Mouse (Mus musculus) erythroblast, embryonic 14.5 days (primary cell): Measurements from ENCODE around the gene Gm27021. TPM values are rescaled to one million over a fixed set of nuclear protein-coding genes. Genes with fewer than 3 reads are reported as not detected.

ENCODE experiments used
- H3K27me3 ChIP-seq: 2 replicates; pipeline ENCODE4 v1.6.1; 2012; ENCODE audit warnings: inconsistent platforms; ENCODE audit not compliant: control insufficient read depth
- H3K36me3 ChIP-seq: 2 replicates; pipeline ENCODE4 v1.6.1; 2012; ENCODE audit warnings: mild to moderate bottlenecking, inconsistent platforms; ENCODE audit not compliant: control insufficient read depth
- H3K4me1 ChIP-seq: 2 replicates; pipeline ENCODE4 v1.6.1; 2012; ENCODE audit warnings: inconsistent platforms; ENCODE audit not compliant: control insufficient read depth
- H3K4me3 ChIP-seq: replicated peaks from 2 replicates; pipeline ENCODE3; 2012; ENCODE audit warnings: moderate library complexity, mild to moderate bottlenecking, inconsistent platforms
- H3K9me3 ChIP-seq: 2 replicates; pipeline ENCODE4 v1.6.1; 2012; ENCODE audit warnings: low read length, inconsistent platforms, mixed read lengths; ENCODE audit not compliant: control insufficient read depth
- GATA1 ChIP-seq: IDR thresholded peaks from 2 replicates; pipeline ENCODE4 v1.6.1; 2012; ENCODE audit warnings: low read length, inconsistent platforms, mixed read lengths
- TAL1 ChIP-seq: IDR thresholded peaks from 3 replicates; pipeline ENCODE4 v1.6.1; 2012; ENCODE audit warnings: low read length, inconsistent platforms, mixed read lengths
- polyA plus RNA-seq: library from polyadenylated mRNA; stranded (reverse); fragments of >175 nt; gene quantifications from 2 replicates; pipeline ENCODE4 v1.2.3, GENCODE M21; 2012

Gene Gm27021
- polyA plus RNA-seq, 1 experiment, result 0.74 TPM

DNA sequence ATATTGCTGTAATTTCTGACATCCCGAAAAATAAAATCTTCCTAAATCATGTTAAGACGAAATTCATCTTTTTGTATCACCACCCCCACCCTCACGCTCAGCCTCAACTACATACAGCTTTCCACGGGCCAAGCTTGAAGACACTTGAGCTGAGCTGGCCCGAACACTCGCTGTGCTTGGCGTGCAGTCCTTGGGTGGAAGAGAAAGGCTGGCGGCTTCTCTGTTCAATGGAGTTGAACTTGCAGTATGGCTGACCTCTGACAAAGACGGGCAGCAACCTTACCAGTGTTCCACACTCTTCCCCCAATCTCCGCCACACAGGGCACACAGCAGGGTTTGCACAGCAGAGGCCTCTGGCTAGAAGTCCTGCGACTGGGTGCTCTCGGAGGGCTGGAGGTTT lies 86.5 kb downstream of the Gm27021 start:
- no peaks in the 10 kb centered on the region; the same call in 1 of the 2 replicates for H3K27me3 ChIP-seq
- TF ChIP-seq TAL1 (no peak), GATA1 (no peak)
- H3K4me3 ChIP-seq, result no peak overlapping the region
- H3K4me1 ChIP-seq, result peaks cover 18% of the 10 kb centered on the region
- H3K36me3 ChIP-seq, result peaks cover 94% of the 10 kb centered on the region
- H3K9me3 ChIP-seq, result peaks cover 17% of the 10 kb centered on the region

DNA sequence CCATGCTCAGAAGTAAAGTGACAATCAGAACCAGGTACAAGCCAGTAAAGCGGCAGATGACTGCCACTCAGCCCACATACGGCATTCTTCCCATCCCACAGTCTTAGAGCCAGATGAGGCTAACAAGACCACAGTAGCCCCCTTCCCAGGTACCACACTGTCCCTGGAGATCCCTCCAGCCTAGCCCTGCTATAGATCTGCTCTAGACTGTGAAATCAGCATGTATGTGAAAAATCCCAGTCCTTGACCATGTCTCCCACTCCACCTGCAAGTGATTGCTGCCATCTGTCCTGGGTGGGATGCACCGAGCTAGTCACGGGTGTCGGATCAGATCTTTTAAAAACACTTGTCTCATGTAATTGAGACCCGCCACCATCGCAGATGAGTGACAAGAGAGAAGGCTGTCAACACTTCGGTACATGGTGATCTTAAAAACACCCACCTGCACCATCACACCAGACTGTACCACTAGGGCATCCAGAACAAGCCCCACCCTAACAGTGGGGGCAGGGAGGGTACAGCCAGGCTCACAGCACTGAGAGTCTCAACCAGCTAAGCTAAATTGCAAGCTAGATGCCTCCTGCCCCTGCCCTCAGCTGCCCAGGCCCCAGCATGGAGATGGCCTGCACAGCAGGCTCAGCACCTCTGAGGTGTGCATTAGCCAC lies 87.4 kb downstream of the Gm27021 start:
- H3K4me3 ChIP-seq, result no peak overlapping the region
- H3K9me3 ChIP-seq, result peaks cover 17% of the 10 kb centered on the region
- peaks cover 16% of the 10 kb centered on the region for H3K4me1 ChIP-seq
- TF ChIP-seq GATA1, result no peak
- no peak for TF ChIP-seq TAL1
- no peaks in the 10 kb centered on the region; the same call in 1 of the 2 replicates for H3K27me3 ChIP-seq
- H3K36me3 ChIP-seq, result peaks cover 95% of the 10 kb centered on the region

DNA sequence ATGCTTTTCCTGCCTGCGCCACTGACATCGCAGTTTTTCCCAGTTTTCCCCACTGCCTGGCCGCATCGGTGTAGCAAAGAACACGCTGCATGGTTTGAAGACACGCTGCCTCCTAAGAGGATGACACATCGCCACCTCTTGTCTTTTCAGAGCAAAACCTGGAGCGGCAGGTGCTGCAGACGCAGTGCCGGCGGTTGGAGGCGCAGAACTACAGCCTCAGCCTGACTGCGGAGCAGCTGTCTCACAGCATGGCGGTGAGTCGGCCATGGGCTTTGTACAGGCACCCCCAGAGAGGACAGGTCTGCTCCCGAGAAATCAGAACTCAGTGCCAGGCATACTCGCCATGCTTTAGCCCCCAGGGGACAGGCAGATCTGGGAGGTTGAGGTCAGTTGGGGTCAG lies 90.1 kb downstream of the Gm27021 start:
- no peaks in the 10 kb centered on the region; the same call in 1 of the 2 replicates for H3K27me3 ChIP-seq
- H3K4me3 ChIP-seq, result no peak overlapping the region
- H3K4me1 ChIP-seq, result peaks cover 6% of the 10 kb centered on the region
- H3K36me3 ChIP-seq, result peaks cover 100% of the 10 kb centered on the region
- no peak for TF ChIP-seq TAL1
- TF ChIP-seq GATA1, result no peak
- peaks cover 17% of the 10 kb centered on the region for H3K9me3 ChIP-seq

GRCm38 (mm10) chr8:120575801-120576200 lies 92.1 kb downstream of the Gm27021 start:
- no peak overlapping the region for H3K4me3 ChIP-seq
- no peaks in the 10 kb centered on the region; the same call in none of the 2 replicates for H3K4me1 ChIP-seq
- TF ChIP-seq GATA1, result no peak
- no peak for TF ChIP-seq TAL1
- peaks cover 17% of the 10 kb centered on the region for H3K9me3 ChIP-seq
- H3K27me3 ChIP-seq, result no peaks in the 10 kb centered on the region; the same call in 1 of the 2 replicates
- peaks cover 100% of the 10 kb centered on the region for H3K36me3 ChIP-seq

GRCm38 (mm10) chr8:120574941-120575340 lies 92.9 kb downstream of the Gm27021 start:
- Histone ChIP-seq H3K36me3 (peaks cover 100% of the 10 kb centered on the region), H3K4me3 (no peak overlapping the region), H3K27me3 (no peaks in the 10 kb centered on the region; the same call in 1 of the 2 replicates), H3K4me1 (peaks cover under 1% of the 10 kb centered on the region), H3K9me3 (peaks cover 17% of the 10 kb centered on the region)
- TF ChIP-seq GATA1 (no peak), TAL1 (no peak)

DNA sequence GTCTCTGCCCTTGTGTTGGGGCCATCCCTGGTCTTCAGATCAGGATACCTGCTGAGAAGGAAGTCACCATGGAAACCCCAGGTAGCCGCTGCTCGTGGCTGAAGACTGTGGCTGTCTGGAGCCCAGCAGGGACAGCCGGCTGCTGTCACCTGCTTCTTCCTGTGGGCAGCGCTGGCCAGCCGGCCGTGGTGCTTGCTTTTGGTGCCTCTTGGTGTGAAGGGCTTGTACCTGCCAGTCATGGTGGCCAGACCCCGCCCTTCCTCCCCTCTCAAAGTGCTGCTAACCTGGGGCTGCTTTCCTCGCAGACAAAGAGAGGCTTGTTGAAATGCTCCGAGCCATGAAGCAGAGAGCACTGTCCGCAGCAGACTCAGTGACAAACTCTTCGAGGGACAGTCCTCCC lies 94.0 kb downstream of the Gm27021 start:
- TF ChIP-seq GATA1 (no peak), TAL1 (no peak)
- H3K36me3 ChIP-seq, result peaks cover 100% of the 10 kb centered on the region
- H3K4me1 ChIP-seq, result peaks cover 11% of the 10 kb centered on the region
- H3K4me3 ChIP-seq, result no peak overlapping the region
- peaks cover 17% of the 10 kb centered on the region for H3K9me3 ChIP-seq
- H3K27me3 ChIP-seq, result no peaks in the 10 kb centered on the region; the same call in 1 of the 2 replicates

DNA sequence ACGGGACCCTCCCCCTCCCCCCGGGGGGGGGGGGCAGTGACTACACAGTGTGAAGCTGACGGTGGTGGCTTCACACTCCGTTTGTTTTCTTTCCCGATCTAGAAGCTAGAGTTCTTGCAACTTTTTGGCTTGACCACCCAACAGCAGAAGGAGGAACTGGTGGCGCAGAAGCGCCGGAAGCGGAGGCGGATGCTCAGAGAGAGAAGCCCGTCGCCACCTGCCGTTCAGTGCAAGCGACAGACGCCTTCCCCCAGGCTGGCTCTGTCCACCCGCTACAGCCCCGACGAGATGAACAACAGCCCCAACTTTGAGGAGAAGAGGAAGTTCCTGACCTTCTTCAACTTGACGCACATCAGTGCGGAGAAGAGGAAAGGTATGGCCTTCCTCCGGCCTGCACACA lies 95.3 kb downstream of the Gm27021 start:
- no peak overlapping the region for H3K4me3 ChIP-seq
- peaks cover 14% of the 10 kb centered on the region for H3K4me1 ChIP-seq
- H3K27me3 ChIP-seq, result no peaks in the 10 kb centered on the region
- TF ChIP-seq GATA1, result no peak
- H3K36me3 ChIP-seq, result peaks cover 100% of the 10 kb centered on the region
- H3K9me3 ChIP-seq, result peaks cover 12% of the 10 kb centered on the region

GRCm38 (mm10) chr8:120571561-120571960 lies 96.3 kb downstream of the Gm27021 start:
- peaks cover 11% of the 10 kb centered on the region; the same call in 1 of the 2 replicates for H3K9me3 ChIP-seq
- TF ChIP-seq GATA1 (no peak), TAL1 (no peak)
- no peak overlapping the region for H3K4me3 ChIP-seq
- peaks cover 100% of the 10 kb centered on the region for H3K36me3 ChIP-seq
- no peaks in the 10 kb centered on the region for H3K27me3 ChIP-seq
- H3K4me1 ChIP-seq, result peaks cover 14% of the 10 kb centered on the region

GRCm38 (mm10) chr8:120569939-120570715 lies 97.8 kb downstream of the Gm27021 start:
- peaks cover 10% of the 10 kb centered on the region; the same call in 1 of the 2 replicates for H3K9me3 ChIP-seq
- H3K4me1 ChIP-seq, result peaks cover 14% of the 10 kb centered on the region
- H3K36me3 ChIP-seq, result peaks cover 100% of the 10 kb centered on the region
- H3K4me3 ChIP-seq, result no peak overlapping the region
- TF ChIP-seq TAL1 (no peak), GATA1 (no peak)
- H3K27me3 ChIP-seq, result no peaks in the 10 kb centered on the region
